Mouse (Mus musculus): Measurements from ENCODE around the gene Cog1. TPM values are rescaled to one million over a fixed set of nuclear protein-coding genes. Genes with fewer than 3 reads are reported as not detected.

Gene Cog1
- 26.5 and 30.3 TPM in 2 replicates for total RNA-seq (2014; rRNA removed; ENCODE audit: low replicate concordance)
- polyA plus RNA-seq (2015; fragmentation: Nextera tagmentation; extraction: Ambion mirVana): 10.7 and 12.3 TPM in 2 replicates

DNA sequence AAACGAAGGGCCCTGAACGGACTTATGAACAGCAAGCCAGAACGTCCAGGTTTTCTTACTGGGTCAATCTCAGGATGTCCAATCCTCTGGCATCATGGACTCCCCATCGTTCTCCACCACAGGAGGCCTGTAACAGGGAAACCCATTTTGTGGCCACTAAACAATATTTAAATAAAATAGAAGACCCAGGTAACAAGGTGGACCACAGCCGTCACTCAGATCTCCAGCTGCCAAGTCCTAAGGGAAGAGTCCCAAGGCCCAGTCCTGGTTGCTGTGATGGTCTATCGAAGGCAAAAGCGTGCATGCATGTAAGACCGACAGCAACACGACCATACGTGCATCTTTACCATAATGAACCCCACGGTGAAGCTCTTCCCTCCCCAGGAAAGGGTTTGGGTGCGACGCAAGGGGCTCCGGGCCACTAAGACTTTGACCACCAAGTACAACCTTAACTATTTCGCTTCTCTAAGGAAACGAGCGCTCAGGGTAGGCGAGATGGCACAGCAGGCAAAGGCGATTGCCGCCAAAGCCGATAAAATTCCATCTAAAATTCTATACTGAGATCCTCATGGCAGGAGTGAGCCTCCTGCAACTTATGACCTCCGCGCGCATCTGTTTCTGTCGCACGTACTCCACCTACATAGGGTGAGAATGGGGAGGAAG lies at the start of gene Cog1:
Gene Cog1 (plus strand): TSS at position 480 of the 663 bp plus-strand sequence.
- H3K4me3 ChIP-seq (ENCODE audit: low read depth, low read length): peak within 1 kb of the TSS; percentile 67
- no peaks in the 10 kb centered on the region for H3K27me3 ChIP-seq (ENCODE audit: control insufficient read depth, insufficient read depth, low read length)
- H3K9ac ChIP-seq (replicated peaks; ENCODE audit: low read depth, low read length): peak within 1 kb of the TSS; percentile 85
- H3K4me1 ChIP-seq (ENCODE audit: control insufficient read depth, insufficient read depth): peaks cover 7% of the 10 kb centered on the region; the same call in 1 of the 2 replicates
- DNase-seq (ENCODE audit: low spot score) (no peak), ATAC-seq (ENCODE audit: insufficient read depth, low read depth) (0 out of 2 replicates have a peak, but pooled peaks have one; percentile 1)
- H3K36me3 ChIP-seq (replicated peaks; ENCODE audit: control insufficient read depth, insufficient read depth, low read length): peaks cover 21% of the 10 kb centered on the region
- no peaks in the 10 kb centered on the region for H3K9me3 ChIP-seq (replicated peaks; ENCODE audit: control insufficient read depth, low read length)
- peak within 1 kb of the TSS; percentile 69 for H3K4me2 ChIP-seq (ENCODE audit: low read depth, low read length)
- H3K27ac ChIP-seq (ENCODE audit: low read depth): peak within 1 kb of the TSS; percentile 75
- TF ChIP-seq CTCF (IDR thresholded peaks at IDR 0.05; ENCODE audit: low read depth) (no peak), EP300 (IDR thresholded peaks at IDR 0.05; ENCODE audit: low read depth) (no peak)
- WGBS: 41% methylated on average over 26 of the region's 26 CpGs

DNA sequence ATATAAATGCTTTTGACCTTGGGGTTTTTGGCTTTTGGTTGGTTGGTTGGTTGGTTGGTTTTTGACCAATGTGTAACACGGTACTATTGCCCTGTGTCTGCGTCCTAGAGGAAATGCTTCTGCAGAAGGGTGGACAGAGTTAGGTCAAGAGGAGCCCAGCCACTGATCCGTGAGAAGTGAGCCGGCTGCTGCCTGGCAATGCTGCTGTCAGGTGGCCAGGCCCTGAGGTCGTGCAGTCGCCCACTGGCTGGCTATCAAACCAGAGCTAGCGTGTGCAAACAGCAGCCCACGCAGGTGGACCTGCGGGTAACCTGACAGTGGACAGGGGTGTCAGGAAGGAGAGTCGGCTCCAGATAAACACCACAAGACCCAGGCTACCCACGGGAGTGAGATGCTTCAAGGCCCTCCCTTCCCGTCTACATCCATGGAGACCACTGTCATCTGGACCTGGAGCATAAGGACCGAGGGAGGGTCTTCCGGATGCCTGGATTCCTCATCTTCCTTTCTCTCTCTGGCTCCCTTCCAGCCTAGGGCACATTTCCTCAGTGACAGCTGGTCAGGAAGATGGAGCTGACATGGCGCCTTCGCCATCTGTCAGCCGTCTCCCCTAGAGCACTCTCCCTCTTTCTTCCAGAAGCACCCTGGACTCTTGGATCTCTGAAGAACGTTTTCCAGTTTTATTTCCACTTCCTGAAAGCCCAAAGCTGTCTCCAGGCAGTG lies 48.3 kb upstream of the Cog1 start:
- no peaks in the 10 kb centered on the region for H3K27me3 ChIP-seq (ENCODE audit: control insufficient read depth, insufficient read depth, low read length)
- H3K4me2 ChIP-seq (ENCODE audit: low read depth, low read length): no peak overlapping the region
- ATAC-seq (ENCODE audit: insufficient read depth, low read depth) (no peak), DNase-seq (ENCODE audit: low spot score) (no peak)
- 76% methylated on average over 18 of the region's 18 CpGs for WGBS
- no peaks in the 10 kb centered on the region for H3K9me3 ChIP-seq (replicated peaks; ENCODE audit: control insufficient read depth, low read length)
- H3K4me3 ChIP-seq (ENCODE audit: low read depth, low read length): no peak overlapping the region
- no peak overlapping the region for H3K9ac ChIP-seq (replicated peaks; ENCODE audit: low read depth, low read length)
- H3K36me3 ChIP-seq (replicated peaks; ENCODE audit: control insufficient read depth, insufficient read depth, low read length): no peaks in the 10 kb centered on the region
- H3K4me1 ChIP-seq (ENCODE audit: control insufficient read depth, insufficient read depth): no peaks in the 10 kb centered on the region
- no peak overlapping the region for H3K27ac ChIP-seq (ENCODE audit: low read depth)
- no peak for TF ChIP-seq CTCF (IDR thresholded peaks at IDR 0.05; ENCODE audit: low read depth)
- no peak for TF ChIP-seq EP300 (IDR thresholded peaks at IDR 0.05; ENCODE audit: low read depth)

DNA sequence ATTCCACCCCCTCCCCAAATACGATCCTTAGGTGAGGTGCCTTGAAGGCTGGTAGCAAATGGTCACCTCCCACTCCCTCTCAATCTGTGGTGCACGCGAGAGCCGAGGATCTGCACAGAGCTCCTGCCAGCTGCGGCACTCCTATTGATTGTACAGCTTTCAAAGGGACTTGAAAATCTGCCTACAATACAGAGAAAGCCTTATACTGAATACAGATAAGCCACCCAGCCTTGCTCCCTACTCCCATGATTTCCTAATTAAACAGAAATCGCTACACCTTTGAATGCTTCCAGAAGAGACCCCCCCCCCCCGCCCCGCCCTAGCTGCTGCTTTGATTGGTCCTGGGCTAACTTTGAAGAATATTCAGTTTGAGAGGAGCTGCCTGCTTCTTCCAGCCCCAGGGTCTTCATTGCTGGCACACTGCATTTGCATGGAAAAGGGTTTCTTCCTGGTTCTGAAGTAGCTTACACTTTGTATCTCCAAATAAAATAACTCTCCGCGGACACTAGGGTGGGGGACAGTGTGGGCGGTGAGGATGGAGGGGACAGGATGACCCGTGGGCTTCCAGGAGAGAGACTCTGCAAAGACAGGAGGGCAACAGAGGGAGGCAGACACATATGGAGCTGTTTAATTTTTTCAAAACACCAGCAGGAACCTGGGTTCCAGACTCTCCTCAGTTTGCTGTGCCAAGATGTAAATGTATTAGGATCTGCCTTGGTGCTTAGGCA lies 47.2 kb upstream of the Cog1 start:
- H3K4me2 ChIP-seq (ENCODE audit: low read depth, low read length): no peak overlapping the region
- no peak overlapping the region for H3K27ac ChIP-seq (ENCODE audit: low read depth)
- no peaks in the 10 kb centered on the region for H3K27me3 ChIP-seq (ENCODE audit: control insufficient read depth, insufficient read depth, low read length)
- H3K9me3 ChIP-seq (replicated peaks; ENCODE audit: control insufficient read depth, low read length): no peaks in the 10 kb centered on the region
- TF ChIP-seq CTCF (IDR thresholded peaks at IDR 0.05; ENCODE audit: low read depth) (no peak), EP300 (IDR thresholded peaks at IDR 0.05; ENCODE audit: low read depth) (no peak)
- H3K4me1 ChIP-seq (ENCODE audit: control insufficient read depth, insufficient read depth): no peaks in the 10 kb centered on the region
- DNase-seq (ENCODE audit: low spot score) (no peak), ATAC-seq (ENCODE audit: insufficient read depth, low read depth) (no peak)
- no peaks in the 10 kb centered on the region for H3K36me3 ChIP-seq (replicated peaks; ENCODE audit: control insufficient read depth, insufficient read depth, low read length)
- no peak overlapping the region for H3K9ac ChIP-seq (replicated peaks; ENCODE audit: low read depth, low read length)
- no peak overlapping the region for H3K4me3 ChIP-seq (ENCODE audit: low read depth, low read length)
- 64% methylated on average over 12 of the region's 12 CpGs for WGBS

DNA sequence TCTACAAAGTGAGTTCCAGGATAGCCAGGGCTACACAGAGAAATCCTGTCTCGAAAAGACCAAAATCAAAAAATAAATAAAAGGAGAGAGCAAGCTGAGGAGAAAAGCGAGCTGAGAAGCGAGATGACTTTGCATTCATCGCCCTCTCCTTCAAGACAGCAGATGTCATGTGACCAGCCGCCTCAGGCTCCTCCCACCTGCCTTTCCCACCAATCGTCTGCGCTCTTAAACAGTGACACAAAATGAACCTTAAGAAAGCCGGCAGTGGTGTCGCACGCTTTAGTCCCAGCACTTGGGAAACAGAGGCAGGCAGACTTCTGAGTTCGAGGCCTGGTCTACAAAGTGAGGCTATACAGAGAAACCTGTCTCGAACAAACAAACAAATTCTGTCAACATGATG lies 41.4 kb upstream of the Cog1 start:
- Histone ChIP-seq H3K27ac (ENCODE audit: low read depth) (no peak overlapping the region), H3K4me2 (ENCODE audit: low read depth, low read length) (no peak overlapping the region), H3K9me3 (replicated peaks; ENCODE audit: control insufficient read depth, low read length) (no peaks in the 10 kb centered on the region), H3K9ac (replicated peaks; ENCODE audit: low read depth, low read length) (no peak overlapping the region), H3K27me3 (ENCODE audit: control insufficient read depth, insufficient read depth, low read length) (no peaks in the 10 kb centered on the region), H3K4me3 (ENCODE audit: low read depth, low read length) (no peak overlapping the region), H3K4me1 (ENCODE audit: control insufficient read depth, insufficient read depth) (no peaks in the 10 kb centered on the region; the same call in 1 of the 2 replicates), H3K36me3 (replicated peaks; ENCODE audit: control insufficient read depth, insufficient read depth, low read length) (no peaks in the 10 kb centered on the region)
- WGBS: 94% methylated on average over 12 of the region's 12 CpGs
- ATAC-seq (ENCODE audit: insufficient read depth, low read depth) (no peak), DNase-seq (ENCODE audit: low spot score) (no peak)
- TF ChIP-seq EP300 (IDR thresholded peaks at IDR 0.05; ENCODE audit: low read depth) (no peak), CTCF (IDR thresholded peaks at IDR 0.05; ENCODE audit: low read depth) (no peak)

DNA sequence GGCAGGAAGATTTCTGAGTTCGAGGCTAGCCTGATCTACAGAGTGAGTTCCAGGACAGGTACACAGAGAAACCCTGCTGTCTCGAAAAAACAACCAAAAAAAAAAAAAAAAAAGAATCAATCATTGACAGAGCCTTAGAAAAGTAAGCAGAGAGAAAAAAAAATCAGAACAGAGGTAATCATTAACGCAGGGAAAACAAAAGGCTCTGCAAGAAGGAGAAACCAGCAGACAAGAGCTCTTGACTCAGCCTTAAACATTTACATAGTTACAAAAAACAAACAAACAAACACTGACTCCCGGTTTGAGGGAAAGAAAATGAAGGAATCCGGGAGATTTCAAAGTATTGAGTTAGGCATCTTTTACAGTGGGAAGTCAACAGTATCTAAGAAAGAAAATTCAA lies 39.4 kb upstream of the Cog1 start:
- H3K27ac ChIP-seq (ENCODE audit: low read depth): no peak overlapping the region
- no peak overlapping the region for H3K4me3 ChIP-seq (ENCODE audit: low read depth, low read length)
- H3K4me2 ChIP-seq (ENCODE audit: low read depth, low read length): no peak overlapping the region
- TF ChIP-seq CTCF (IDR thresholded peaks at IDR 0.05; ENCODE audit: low read depth) (no peak), EP300 (IDR thresholded peaks at IDR 0.05; ENCODE audit: low read depth) (no peak)
- H3K36me3 ChIP-seq (replicated peaks; ENCODE audit: control insufficient read depth, insufficient read depth, low read length): no peaks in the 10 kb centered on the region
- DNase-seq (ENCODE audit: low spot score): no peak
- H3K9ac ChIP-seq (replicated peaks; ENCODE audit: low read depth, low read length): no peak overlapping the region
- WGBS: 73% methylated on average over 5 of the region's 5 CpGs
- H3K9me3 ChIP-seq (replicated peaks; ENCODE audit: control insufficient read depth, low read length): no peaks in the 10 kb centered on the region
- ATAC-seq (ENCODE audit: insufficient read depth, low read depth): no peak
- no peaks in the 10 kb centered on the region for H3K27me3 ChIP-seq (ENCODE audit: control insufficient read depth, insufficient read depth, low read length)
- H3K4me1 ChIP-seq (ENCODE audit: control insufficient read depth, insufficient read depth): no peaks in the 10 kb centered on the region; the same call in 1 of the 2 replicates

Data from heart, postnatal 0 days (tissue).